Mouse (Mus musculus) midbrain, embryonic 16.5 days (tissue): ENCODE results near the gene Inpp5a. TPM values are rescaled to one million over a fixed set of nuclear protein-coding genes. Genes with fewer than 3 reads are reported as not detected.
"Not testable (repeated sequence)": the region's sequence is repeated elsewhere in the genome, so short reads cannot be mapped to it uniquely, and the experiment has no call there.

Source experiments
- ATAC-seq: fragments of 200-750 bp; cut with Nextera tagmentation; 2 replicates; pipeline ENCODE4 v1.8.0; 2017; ENCODE audit warnings: moderate TSS enrichment
- H3K27ac ChIP-seq: fragments of 300-500 bp; sonication (generic); 2 replicates; pipeline ENCODE4 v1.5.1; 2014; ENCODE audit warnings: mild to moderate bottlenecking, low read length, mixed read lengths
- H3K27me3 ChIP-seq: fragments of 300-500 bp; sonication (generic); 2 replicates; pipeline ENCODE4 v1.6.1; 2014; ENCODE audit warnings: low read depth, low read length, mixed read lengths; ENCODE audit not compliant: control insufficient read depth, insufficient read depth
- H3K36me3 ChIP-seq: fragments of 300-500 bp; sonication (generic); 2 replicates; pipeline ENCODE4 v1.6.1; 2014; ENCODE audit warnings: mild to moderate bottlenecking, low read length, moderate library complexity, mixed read lengths; ENCODE audit not compliant: control insufficient read depth, insufficient read depth
- H3K4me1 ChIP-seq: fragments of 300-500 bp; sonication (generic); 2 replicates; pipeline ENCODE4 v1.6.1; 2014; ENCODE audit warnings: mild to moderate bottlenecking, low read length, mixed read lengths; ENCODE audit not compliant: control insufficient read depth, insufficient read depth
- H3K4me2 ChIP-seq: fragments of 300-500 bp; sonication (generic); 2 replicates; pipeline ENCODE4 v1.6.1; 2014; ENCODE audit warnings: mild to moderate bottlenecking, low read length, mixed read lengths
- H3K4me3 ChIP-seq: fragments of 300-500 bp; sonication (generic); 2 replicates; pipeline ENCODE4 v1.5.1; 2014; ENCODE audit warnings: low read depth, mild to moderate bottlenecking, low read length, moderate library complexity, mixed read lengths
- H3K9ac ChIP-seq: fragments of 300-500 bp; sonication (generic); 2 replicates; pipeline ENCODE4 v1.6.1; 2014; ENCODE audit warnings: low read depth, low read length, mixed read lengths
- H3K9me3 ChIP-seq: fragments of 300-500 bp; sonication (generic); replicated peaks from 2 replicates; pipeline ENCODE4 v1.6.1; 2014; ENCODE audit warnings: mild to moderate bottlenecking, low read length, mixed read lengths; ENCODE audit not compliant: control insufficient read depth, poor library complexity, severe bottlenecking
- WGBS: fragments of 180-500 bp; shearing (Covaris S2); extraction: QIAGEN DNeasy Blood & Tissue Kit; methylation state at CpG from one replicate; pipeline ENCODE4 v1.1.7; 2014; 5-methylcytosine and 5-hydroxymethylcytosine counted together
- polyA plus RNA-seq: library from polyadenylated mRNA; unstranded; fragments of >200 nt; fragmentation: Nextera tagmentation; extraction: Ambion mirVana; gene quantifications from 2 replicates; pipeline ENCODE4 v1.2.1, GENCODE M21; 2015

Gene Inpp5a
- polyA plus RNA-seq, 1 experiment from 2014 or later, result 15.3 TPM

GRCm38 (mm10) chr7:139422827-139423226 is 33.9 kb downstream of the Inpp5a start:
- no peaks in the 10 kb centered on the region for H3K9me3 ChIP-seq
- H3K4me3 ChIP-seq, result no peak overlapping the region
- 93% methylated on average over 6 of the region's 6 CpGs for WGBS
- no peak overlapping the region for H3K9ac ChIP-seq
- no peak overlapping the region for H3K27ac ChIP-seq
- H3K36me3 ChIP-seq, result no peaks in the 10 kb centered on the region
- no peaks in the 10 kb centered on the region for H3K4me1 ChIP-seq
- H3K4me2 ChIP-seq, result no peak overlapping the region
- ATAC-seq, result no peak
- H3K27me3 ChIP-seq, result no peaks in the 10 kb centered on the region

DNA sequence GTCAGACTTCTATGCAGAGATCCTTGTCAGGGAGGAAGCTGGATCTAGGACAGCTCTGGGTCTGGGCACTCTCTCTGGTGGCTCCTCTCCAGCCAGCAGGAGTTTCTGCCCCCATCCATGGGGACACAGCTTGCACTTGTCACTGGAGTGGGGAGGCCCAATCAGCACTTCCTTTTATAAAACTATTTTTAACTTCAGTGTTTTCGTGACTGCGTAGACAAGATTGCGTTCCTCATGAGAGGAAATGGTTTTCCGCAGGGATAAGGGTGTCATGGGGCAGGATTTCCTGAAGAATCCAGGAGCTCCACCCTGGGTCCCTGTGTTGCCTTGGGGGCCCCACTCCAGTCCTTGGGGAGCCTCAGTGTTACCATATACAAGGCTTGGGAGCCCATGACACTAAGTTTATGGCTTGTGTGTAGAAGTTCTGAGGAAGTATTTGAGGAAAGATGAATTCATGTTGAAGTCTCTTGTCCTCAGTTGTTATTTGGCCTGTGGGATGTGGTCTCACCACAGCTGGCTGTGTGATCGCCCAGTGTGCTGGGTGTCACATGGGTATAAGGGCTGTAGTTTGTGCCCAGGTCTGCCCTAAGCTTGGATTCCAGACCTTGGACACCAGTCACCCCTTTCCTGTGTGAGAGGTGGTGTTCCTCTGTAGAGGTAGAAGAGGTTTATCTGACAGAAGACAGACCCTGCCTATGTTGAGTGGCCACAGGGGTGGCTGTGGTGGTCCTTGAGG is 45.4 kb downstream of the Inpp5a start:
- no peak overlapping the region for H3K4me2 ChIP-seq
- H3K4me1 ChIP-seq, result peaks cover 5% of the 10 kb centered on the region
- no peak overlapping the region for H3K9ac ChIP-seq
- 93% methylated on average over 5 of the region's 5 CpGs for WGBS
- H3K4me3 ChIP-seq, result no peak overlapping the region
- no peaks in the 10 kb centered on the region for H3K9me3 ChIP-seq
- no peak overlapping the region for H3K27ac ChIP-seq
- H3K36me3 ChIP-seq, result no peaks in the 10 kb centered on the region
- H3K27me3 ChIP-seq, result no peaks in the 10 kb centered on the region
- ATAC-seq, result no peak

- H3K27ac ChIP-seq, H3K36me3 ChIP-seq, ATAC-seq, H3K27me3 ChIP-seq, H3K9ac ChIP-seq, H3K4me1 ChIP-seq, H3K4me3 ChIP-seq, H3K4me2 ChIP-seq, H3K9me3 ChIP-seq: not testable (repeated sequence)
- WGBS, result 91% methylated on average over 2 of the region's 2 CpGs
These were observed 46.0 kb downstream of the Inpp5a start for GRCm38 (mm10) chr7:139434931-139435330.

DNA sequence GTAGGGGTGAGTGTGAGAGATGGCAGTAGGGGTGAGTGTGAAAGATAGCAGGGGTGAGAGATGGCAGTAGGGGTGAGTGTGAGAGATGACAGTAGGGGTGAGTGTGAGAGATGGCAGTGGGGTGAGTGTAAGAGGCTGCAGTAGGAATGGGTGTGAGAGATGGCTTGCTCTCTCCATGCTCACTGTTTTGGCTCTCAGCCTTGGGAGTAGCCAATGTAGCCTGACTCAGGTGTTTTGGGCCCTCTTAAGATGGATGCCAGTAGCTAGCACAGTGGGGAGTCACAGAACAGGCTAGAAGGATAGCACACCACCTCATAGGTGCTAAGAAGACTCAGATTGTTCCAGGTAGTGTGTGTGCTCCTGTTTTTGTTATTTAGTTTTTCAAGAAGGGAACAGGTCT is 46.8 kb downstream of the Inpp5a start:
- Histone ChIP-seq H3K27me3 (no peaks in the 10 kb centered on the region), H3K9me3 (no peaks in the 10 kb centered on the region), H3K4me1 (peaks cover 5% of the 10 kb centered on the region), H3K4me2 (no peak overlapping the region), H3K4me3 (no peak overlapping the region), H3K9ac (no peak overlapping the region), H3K36me3 (no peaks in the 10 kb centered on the region), H3K27ac (no peak overlapping the region)
- ATAC-seq, result no peak

DNA sequence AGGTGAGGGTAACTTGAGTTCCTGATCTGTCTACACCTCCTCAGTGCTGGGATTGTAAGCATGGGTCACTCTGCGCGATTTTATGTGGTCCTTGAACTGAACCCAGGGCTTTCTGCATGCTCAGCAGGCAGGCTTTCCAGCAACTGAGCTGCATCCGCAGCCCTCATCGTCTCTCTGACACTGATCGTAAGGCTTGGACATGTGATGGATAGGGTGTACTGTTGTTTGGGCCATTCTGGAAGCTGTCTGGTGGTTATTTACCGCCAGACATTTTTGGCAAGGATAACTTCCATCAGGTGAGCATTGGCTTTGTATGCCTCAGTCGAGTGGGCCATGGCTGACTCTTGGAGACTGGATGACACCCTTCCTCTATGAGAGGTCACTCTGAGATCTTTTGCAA is 48.0 kb downstream of the Inpp5a start:
- Histone ChIP-seq H3K4me2 (no peak overlapping the region), H3K4me3 (no peak overlapping the region), H3K36me3 (no peaks in the 10 kb centered on the region), H3K4me1 (peaks cover 13% of the 10 kb centered on the region), H3K9ac (no peak overlapping the region), H3K27ac (no peak overlapping the region), H3K9me3 (no peaks in the 10 kb centered on the region), H3K27me3 (no peaks in the 10 kb centered on the region)
- no peak for ATAC-seq
- WGBS, result 91% methylated on average over 7 of the region's 7 CpGs

- WGBS, result 51% methylated on average over 5 of the region's 5 CpGs
- Histone ChIP-seq H3K27me3 (no peaks in the 10 kb centered on the region), H3K4me1 (peaks cover 14% of the 10 kb centered on the region), H3K4me2 (no peak overlapping the region), H3K36me3 (no peaks in the 10 kb centered on the region), H3K9ac (no peak overlapping the region), H3K9me3 (no peaks in the 10 kb centered on the region), H3K27ac (no peak overlapping the region), H3K4me3 (no peak overlapping the region)
- ATAC-seq, result no peak
These were observed 48.6 kb downstream of the Inpp5a start for GRCm38 (mm10) chr7:139437471-139437870.

DNA sequence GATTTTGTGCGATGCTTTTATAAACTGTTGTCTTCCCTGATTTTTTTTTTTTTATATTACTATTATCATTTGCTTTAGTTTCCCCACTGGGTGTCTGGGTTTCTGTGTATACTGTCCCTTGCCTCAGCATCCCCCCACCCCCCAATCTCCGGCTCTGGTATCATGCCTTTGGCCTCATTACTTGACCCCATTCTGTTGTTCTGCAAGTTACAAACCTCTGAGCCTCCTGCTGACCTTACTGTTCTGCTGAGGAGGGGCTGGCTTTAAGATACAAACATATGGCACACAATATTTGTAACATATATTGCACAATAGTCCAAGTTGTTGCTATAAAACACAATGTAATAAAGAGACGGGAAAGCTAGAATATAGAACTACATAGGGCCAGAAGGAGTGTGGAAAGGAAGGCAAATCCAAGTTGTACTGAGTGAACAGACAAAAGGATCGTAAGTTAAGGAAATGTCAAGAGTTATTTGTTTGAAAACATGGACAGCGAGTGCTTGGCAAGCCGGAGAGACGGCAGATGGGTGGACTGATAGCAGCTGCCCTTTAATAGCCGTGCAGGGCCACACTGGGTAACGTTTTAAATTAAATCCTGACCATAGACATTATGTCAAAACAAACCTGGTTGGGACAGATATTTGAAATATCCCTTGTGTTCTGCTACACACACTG is 49.2 kb downstream of the Inpp5a start:
- H3K4me3 ChIP-seq, result no peak overlapping the region
- no peaks in the 10 kb centered on the region for H3K9me3 ChIP-seq
- ATAC-seq, result no peak
- WGBS, result 57% methylated on average over 9 of the region's 9 CpGs
- no peak overlapping the region for H3K9ac ChIP-seq
- H3K4me2 ChIP-seq, result no peak overlapping the region
- H3K27ac ChIP-seq, result no peak overlapping the region
- no peaks in the 10 kb centered on the region for H3K27me3 ChIP-seq
- H3K4me1 ChIP-seq, result peaks cover 15% of the 10 kb centered on the region
- H3K36me3 ChIP-seq, result no peaks in the 10 kb centered on the region

DNA sequence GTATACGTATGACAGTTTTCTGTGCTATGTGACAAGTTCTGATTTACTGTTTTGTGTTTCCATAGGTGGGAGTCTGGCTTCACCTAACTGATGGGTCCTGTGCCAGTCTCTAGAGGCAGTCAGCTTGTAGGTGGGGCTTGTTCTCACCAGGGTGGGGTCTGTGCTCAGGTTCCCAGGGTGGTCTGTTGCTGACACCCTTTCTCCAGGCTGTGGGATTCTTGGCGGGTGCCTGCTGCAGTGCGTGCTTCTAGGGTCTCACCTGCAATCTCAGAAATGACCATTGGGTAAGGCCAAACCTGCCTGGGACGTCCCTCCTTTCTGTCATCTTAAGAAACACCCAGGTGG is 49.7 kb downstream of the Inpp5a start:
- WGBS, result 81% methylated on average over 4 of the region's 4 CpGs
- ATAC-seq, result no peak

DNA sequence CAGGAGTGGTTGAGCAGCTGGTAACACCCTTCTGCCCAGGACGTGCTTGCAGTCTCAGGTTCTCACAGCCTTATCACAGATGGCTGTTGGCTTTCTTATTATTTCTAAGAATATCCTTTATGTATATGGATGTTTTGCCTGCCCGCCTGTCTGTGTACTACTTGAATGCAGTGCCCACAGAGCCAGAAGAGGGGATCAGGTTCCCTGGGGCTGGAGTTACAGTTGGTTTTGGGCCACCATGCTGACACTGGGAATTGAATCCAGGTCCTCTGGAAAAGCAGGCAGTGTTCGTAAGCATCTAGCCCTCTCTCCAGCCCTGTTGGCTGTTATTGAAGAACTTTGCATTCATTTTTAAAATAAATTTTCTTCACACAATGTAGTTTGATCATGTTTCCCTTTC is 50.1 kb downstream of the Inpp5a start:
- Histone ChIP-seq H3K36me3 (no peaks in the 10 kb centered on the region), H3K4me3 (no peak overlapping the region), H3K27ac (no peak overlapping the region), H3K9me3 (no peaks in the 10 kb centered on the region), H3K4me2 (no peak overlapping the region), H3K9ac (no peak overlapping the region), H3K4me1 (peaks cover 15% of the 10 kb centered on the region), H3K27me3 (no peaks in the 10 kb centered on the region)
- ATAC-seq, result no peak
- WGBS, result 76% methylated on average over 3 of the region's 3 CpGs

More for the DNA sequence above, 49.7 kb downstream of the Inpp5a start:
- no peaks in the 10 kb centered on the region for H3K36me3 ChIP-seq
- no peak overlapping the region for H3K4me3 ChIP-seq
- no peaks in the 10 kb centered on the region for H3K9me3 ChIP-seq
- H3K4me2 ChIP-seq, result no peak overlapping the region
- H3K27me3 ChIP-seq, result no peaks in the 10 kb centered on the region
- peaks cover 15% of the 10 kb centered on the region for H3K4me1 ChIP-seq
- H3K27ac ChIP-seq, result no peak overlapping the region
- H3K9ac ChIP-seq, result no peak overlapping the region
